25 mouse cellular contexts compared by ENCODE assay signal in genomic region chr12:45622830-45623229, GRCm38 (mm10).
DNase-seq lines count a peak whose midpoint lies in the region; ATAC-seq and TF ChIP-seq lines count a peak whose summit lies in the region.
"Had no signal": no experiment of that assay in that cellular context is flagged by ENCODE, and none has a peak within 500 bp of the region (broad histone marks: within the 10 kb centered on the region; RNA-seq: fewer than 3 reads in every experiment).

No protein-coding gene starts in this region.

- TF ChIP-seq EP300 in ES-Bruce4 (IDR thresholded peaks at IDR 0.05; ENCODE audit: insufficient read depth, low read depth, low read length) = peak; percentile 89

- peak overlapping the region; percentile 85 for H3K27ac ChIP-seq in ES-Bruce4 (ENCODE audit: insufficient read depth, low read length)
- H3K27ac ChIP-seq in ES-E14 (ENCODE audit: insufficient read depth, low read depth, low read length, poor library complexity, severe bottlenecking) = peak overlapping the region; percentile 60; the same call in 1 of the 2 replicates
- H3K27ac ChIP-seq in forebrain, embryonic 13.5 days = no peak overlapping the region
- H3K27ac ChIP-seq: embryonic facial prominence, embryonic 13.5 days; embryonic facial prominence, embryonic 15.5 days; forebrain, embryonic 10.5 days; forebrain, embryonic 12.5 days; forebrain, embryonic 15.5 days had no signal

- H3K36me3 ChIP-seq in ES-Bruce4 (ENCODE audit: control insufficient read depth, insufficient read depth, low read length, poor library complexity, severe bottlenecking) = no peaks in the 10 kb centered on the region
- H3K36me3 ChIP-seq in ES-E14 (ENCODE audit: control insufficient read depth, insufficient read depth, low read length, poor library complexity, severe bottlenecking) = no peaks in the 10 kb centered on the region
- no peaks in the 10 kb centered on the region for H3K36me3 ChIP-seq in forebrain, embryonic 13.5 days (ENCODE audit: poor library complexity, severe bottlenecking)
- H3K36me3 ChIP-seq: embryonic facial prominence, embryonic 13.5 days; embryonic facial prominence, embryonic 15.5 days; forebrain, embryonic 10.5 days; forebrain, embryonic 12.5 days; forebrain, embryonic 15.5 days had no signal

- 67% methylated on average over 1 of the region's 1 CpGs for WGBS in forebrain, embryonic 13.5 days

- in situ Hi-C loops in ES-E14 (cut with MboI; ENCODE audit: low sequenced_read_pairs in 2 of 2, unreplicated experiment in 2 of 2) = no loop called here

- H3K9ac ChIP-seq in ES-Bruce4 (ENCODE audit: low read depth, poor library complexity, severe bottlenecking) (no peak overlapping the region), ES-E14 (ENCODE audit: insufficient read depth, low read depth, low read length, poor library complexity, severe bottlenecking) (no peak overlapping the region)
- H3K9ac ChIP-seq in forebrain, embryonic 13.5 days = no peak overlapping the region
- H3K9ac ChIP-seq: embryonic facial prominence, embryonic 13.5 days; embryonic facial prominence, embryonic 15.5 days; forebrain, embryonic 12.5 days; forebrain, embryonic 15.5 days; forebrain, postnatal 0 days had no signal

- H3K4me2 ChIP-seq in forebrain, embryonic 13.5 days = no peak overlapping the region
- H3K4me2 ChIP-seq: embryonic facial prominence, embryonic 13.5 days; embryonic facial prominence, embryonic 15.5 days; forebrain, embryonic 12.5 days; forebrain, embryonic 15.5 days had no signal

- no peak for TF ChIP-seq CTCF in ES-Bruce4 (IDR thresholded peaks at IDR 0.05; ENCODE audit: low read depth, low read length)

- H3K9me3 ChIP-seq in ES-Bruce4 (replicated peaks; ENCODE audit: control insufficient read depth, insufficient read depth, low read length, poor library complexity, severe bottlenecking) = 0 out of 2 replicates have a peak, but pooled peaks cover 4% of the 10 kb centered on the region
- no peaks in the 10 kb centered on the region for H3K9me3 ChIP-seq in ES-E14 (ENCODE audit: control insufficient read depth, insufficient read depth, low read depth, low read length)
- no peaks in the 10 kb centered on the region for H3K9me3 ChIP-seq in forebrain, embryonic 13.5 days (replicated peaks)
- H3K9me3 ChIP-seq: embryonic facial prominence, embryonic 13.5 days; embryonic facial prominence, embryonic 15.5 days; forebrain, embryonic 10.5 days; forebrain, embryonic 12.5 days; forebrain, embryonic 15.5 days had no signal

- no peak for ATAC-seq in forebrain, embryonic 13.5 days
- ATAC-seq: CD4-positive, CD25-positive, alpha-beta regulatory T cell, adult 4 months; forebrain, embryonic 15.5 days; forebrain, postnatal 0 days had no signal

- H3K4me3 ChIP-seq in ES-Bruce4 (ENCODE audit: low read depth, low read length) = no peak overlapping the region
- H3K4me3 ChIP-seq in ES-E14 (ENCODE audit: insufficient read depth in 1 of 2, low read depth in 1 of 2, low read length in 2 of 2, poor library complexity in 1 of 2, severe bottlenecking in 1 of 2) = no peak overlapping the region
- H3K4me3 ChIP-seq in forebrain, embryonic 13.5 days = no peak overlapping the region
- H3K4me3 ChIP-seq: embryonic facial prominence, embryonic 13.5 days; embryonic facial prominence, embryonic 15.5 days; erythroblast, embryonic 14.5 days; forebrain, embryonic 10.5 days; forebrain, embryonic 12.5 days; forebrain, embryonic 15.5 days had no signal

- H3K4me1 ChIP-seq in ES-Bruce4 (ENCODE audit: control insufficient read depth, insufficient read depth, low read length) (peaks cover 3% of the 10 kb centered on the region), ES-E14 (ENCODE audit: control insufficient read depth in 2 of 2, insufficient read depth in 2 of 2, low read length in 2 of 2, poor library complexity in 1 of 2) (peaks cover 0 to 5% of the 10 kb centered on the region in 2 experiments; a peak in 1 of 4 replicates)
- no peaks in the 10 kb centered on the region for H3K4me1 ChIP-seq in forebrain, embryonic 13.5 days
- H3K4me1 ChIP-seq: embryonic facial prominence, embryonic 13.5 days; embryonic facial prominence, embryonic 15.5 days; forebrain, embryonic 10.5 days; forebrain, embryonic 12.5 days; forebrain, embryonic 15.5 days had no signal

- TF ChIP-seq POLR2A in ES-Bruce4 (IDR thresholded peaks at IDR 0.05; ENCODE audit: insufficient read depth, low read length) = no peak

- no peak for DNase-seq in ES-E14 (ENCODE audit: low read depth, low spot score)
- peak; percentile 79 for DNase-seq in ZHBTc4 (ENCODE audit: low read depth, low spot score)
- DNase-seq in spleen, adult 12 weeks (ENCODE audit: low spot score) = no peak
- DNase-seq: adrenal gland, adult 2 months; adrenal gland, postnatal 10 days; adrenal gland, postnatal 25 days; B cell, adult 2 months; cerebellum, adult 11 months; cerebellum, adult 18-20 months; cerebellum, adult 8-10 months; cerebellum, adult 9-11 months; cerebellum, postnatal 14 days; cerebellum, postnatal 36 days; embryo, embryonic 11 days; forebrain, postnatal 0 days had no signal

- no peaks in the 10 kb centered on the region for H3K27me3 ChIP-seq in ES-Bruce4 (ENCODE audit: control insufficient read depth, insufficient read depth, low read length, poor library complexity, severe bottlenecking)
- H3K27me3 ChIP-seq in forebrain, embryonic 13.5 days = 0 out of 2 replicates have a peak, but pooled peaks cover 2% of the 10 kb centered on the region
- H3K27me3 ChIP-seq: CH12.LX; embryonic facial prominence, embryonic 13.5 days; embryonic facial prominence, embryonic 15.5 days; forebrain, embryonic 15.5 days had no signal

TF ChIP-seq in ES-E14, 5 proteins besides CTCF, POLR2A, EP300 and RAD21:
- TF ChIP-seq ZC3H11A (IDR thresholded peaks at IDR 0.05; ENCODE audit: borderline replicate concordance, low read depth, low read length) (no peak), MAFK (IDR thresholded peaks at IDR 0.05; ENCODE audit: insufficient read depth, low read depth, low read length) (peak; percentile 85)
